Mouse (Mus musculus) hindbrain, embryonic 12.5 days (tissue): ENCODE data around the gene Pde10a. TPM values are rescaled to one million over a fixed set of nuclear protein-coding genes. Genes with fewer than 3 reads are reported as not detected.

ENCODE experiments used
- ATAC-seq: fragments of 200-750 bp; cut with Nextera tagmentation; 2 replicates; pipeline ENCODE4 v1.8.0; 2017; ENCODE audit warnings: moderate TSS enrichment; ENCODE audit not compliant: low FRiP score
- H3K27ac ChIP-seq: fragments of 300-500 bp; sonication (generic); 2 replicates; pipeline ENCODE4 v1.5.1; 2016; ENCODE audit warnings: mild to moderate bottlenecking
- H3K27me3 ChIP-seq: fragments of 300-500 bp; sonication (generic); 2 replicates; pipeline ENCODE4 v1.6.1; 2016; ENCODE audit warnings: mild to moderate bottlenecking
- H3K36me3 ChIP-seq: fragments of 300-500 bp; sonication (generic); 2 replicates; pipeline ENCODE4 v1.6.1; 2016; ENCODE audit warnings: mild to moderate bottlenecking
- H3K4me1 ChIP-seq: fragments of 300-500 bp; sonication (generic); 2 replicates; pipeline ENCODE4 v1.6.1; 2016
- H3K4me2 ChIP-seq: fragments of 300-500 bp; sonication (generic); replicated peaks from 2 replicates; pipeline ENCODE4 v1.6.1; 2016; ENCODE audit warnings: mild to moderate bottlenecking
- H3K4me3 ChIP-seq: fragments of 300-500 bp; sonication (generic); 2 replicates; pipeline ENCODE4 v1.5.1; 2016; ENCODE audit warnings: mild to moderate bottlenecking
- H3K9ac ChIP-seq: fragments of 300-500 bp; sonication (generic); 2 replicates; pipeline ENCODE4 v1.6.1; 2016; ENCODE audit warnings: mild to moderate bottlenecking, moderate library complexity
- H3K9me3 ChIP-seq: fragments of 300-500 bp; sonication (generic); replicated peaks from 2 replicates; pipeline ENCODE4 v1.6.1; 2016; ENCODE audit warnings: mild to moderate bottlenecking
- WGBS: fragments of 180-500 bp; shearing (Covaris S2); methylation state at CpG from one replicate; pipeline ENCODE4 v1.1.7; 2016; 5-methylcytosine and 5-hydroxymethylcytosine counted together
- polyA plus RNA-seq: library from polyadenylated mRNA; unstranded; fragments of >200 nt; fragmentation: Nextera tagmentation; extraction: Ambion mirVana; gene quantifications from 2 replicates; pipeline ENCODE4 v1.2.1, GENCODE M21; 2016

Pde10a gene
- polyA plus RNA-seq, 1 experiment from 2014 or later, result 13.9 TPM

DNA sequence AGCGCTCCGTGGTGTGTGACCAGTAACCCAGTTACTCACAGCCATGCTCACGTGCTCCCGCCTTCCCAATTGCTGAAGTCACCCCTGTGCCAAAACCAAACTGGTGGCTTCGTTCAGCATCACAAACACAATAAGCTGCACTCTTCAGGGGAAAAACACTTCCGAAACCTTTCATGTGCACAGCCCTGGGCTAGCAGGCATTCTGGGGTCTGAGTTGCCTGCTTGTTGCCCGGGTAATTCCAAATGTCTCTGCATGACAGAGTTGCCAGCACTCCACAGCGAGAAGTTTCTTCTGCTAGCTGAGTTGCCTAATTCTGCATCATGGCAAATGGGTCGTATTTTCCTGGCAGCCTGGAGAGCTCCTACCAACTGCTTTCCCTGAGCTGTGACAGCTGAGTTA, 302.0 kb downstream of the Pde10a start:
- Histone ChIP-seq H3K4me1 (no peaks in the 10 kb centered on the region), H3K27ac (no peak overlapping the region), H3K9ac (no peak overlapping the region), H3K36me3 (no peaks in the 10 kb centered on the region), H3K4me3 (no peak overlapping the region), H3K27me3 (no peaks in the 10 kb centered on the region), H3K4me2 (no peak overlapping the region), H3K9me3 (no peaks in the 10 kb centered on the region)
- WGBS, result 77% methylated on average over 9 of the region's 9 CpGs
- no peak for ATAC-seq

DNA sequence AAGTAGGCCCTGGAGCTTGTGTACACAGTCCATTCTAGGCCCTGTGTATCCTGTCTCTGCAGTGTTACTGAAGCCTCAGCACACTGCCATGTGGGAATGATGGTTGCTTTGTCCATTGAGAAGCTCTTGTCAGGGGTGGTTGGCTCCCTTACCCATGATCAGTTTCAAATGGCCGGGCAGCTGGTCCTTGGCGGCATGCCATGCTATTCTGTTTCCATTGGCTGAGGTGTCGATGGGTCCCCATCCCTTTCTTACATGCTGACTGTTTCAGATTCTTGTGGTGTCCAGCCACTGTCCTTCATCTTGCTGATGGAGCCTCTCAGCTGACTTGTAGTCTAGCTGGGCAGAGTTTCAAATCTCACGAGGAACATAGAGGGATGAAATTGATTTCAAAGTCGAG, 305.8 kb downstream of the Pde10a start:
- Histone ChIP-seq H3K27me3 (no peaks in the 10 kb centered on the region), H3K9ac (no peak overlapping the region), H3K4me2 (no peak overlapping the region), H3K4me3 (no peak overlapping the region), H3K9me3 (no peaks in the 10 kb centered on the region), H3K4me1 (no peaks in the 10 kb centered on the region), H3K36me3 (no peaks in the 10 kb centered on the region), H3K27ac (no peak overlapping the region)
- 83% methylated on average over 5 of the region's 5 CpGs for WGBS
- no peak for ATAC-seq

DNA sequence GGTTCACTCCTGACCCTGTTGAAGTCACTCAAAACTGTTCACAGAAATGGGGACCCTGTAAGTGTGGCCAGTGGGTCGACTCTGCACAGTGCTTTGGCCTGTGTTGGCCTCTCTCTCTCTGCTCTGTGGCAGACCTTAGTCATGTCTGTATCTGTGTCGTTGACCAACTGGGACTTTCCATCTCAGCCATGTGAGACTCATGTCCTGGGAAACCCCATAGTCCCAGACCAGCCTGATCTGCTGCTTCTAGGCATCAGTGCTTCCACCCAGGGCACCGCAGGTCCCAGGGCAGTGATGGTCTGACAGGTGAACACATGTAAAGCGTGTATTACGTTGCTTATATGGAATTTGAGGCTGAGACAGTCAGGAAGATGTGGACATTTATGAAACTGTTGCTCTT, 311.1 kb downstream of the Pde10a start:
- no peak overlapping the region for H3K9ac ChIP-seq
- H3K27me3 ChIP-seq, result no peaks in the 10 kb centered on the region
- ATAC-seq, result no peak
- no peak overlapping the region for H3K4me2 ChIP-seq
- H3K4me3 ChIP-seq, result no peak overlapping the region
- WGBS, result 88% methylated on average over 5 of the region's 5 CpGs
- no peaks in the 10 kb centered on the region for H3K36me3 ChIP-seq
- peaks cover 19% of the 10 kb centered on the region for H3K4me1 ChIP-seq
- H3K27ac ChIP-seq, result no peak overlapping the region
- H3K9me3 ChIP-seq, result no peaks in the 10 kb centered on the region

DNA sequence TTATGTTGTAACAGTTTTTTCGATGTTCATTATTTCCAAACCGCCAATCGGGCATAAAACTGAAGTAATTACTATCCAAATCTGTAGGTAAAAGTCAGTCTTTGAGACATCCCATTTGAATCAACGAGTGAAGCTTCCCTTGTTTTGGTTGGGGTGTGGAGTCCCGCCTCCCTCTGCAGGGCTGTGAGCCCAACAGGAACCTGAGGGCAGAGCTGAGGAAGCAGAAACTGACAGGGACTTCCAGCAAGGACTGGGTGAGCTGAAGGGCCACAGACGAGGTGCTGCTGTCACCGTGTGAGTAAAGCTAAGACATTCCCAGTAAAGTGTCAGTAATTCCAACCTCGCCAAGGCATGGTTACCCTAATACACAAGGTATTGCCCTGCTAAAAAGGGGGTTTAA, 313.1 kb downstream of the Pde10a start:
- no peaks in the 10 kb centered on the region for H3K36me3 ChIP-seq
- peaks cover 38% of the 10 kb centered on the region for H3K4me1 ChIP-seq
- ATAC-seq, result no peak
- 49% methylated on average over 8 of the region's 8 CpGs for whole genome bisulfite sequencing
- H3K9me3 ChIP-seq, result no peaks in the 10 kb centered on the region
- H3K4me2 ChIP-seq, result no peak overlapping the region
- no peak overlapping the region for H3K27ac ChIP-seq
- H3K4me3 ChIP-seq, result no peak overlapping the region
- H3K27me3 ChIP-seq, result no peaks in the 10 kb centered on the region
- no peak overlapping the region for H3K9ac ChIP-seq

DNA sequence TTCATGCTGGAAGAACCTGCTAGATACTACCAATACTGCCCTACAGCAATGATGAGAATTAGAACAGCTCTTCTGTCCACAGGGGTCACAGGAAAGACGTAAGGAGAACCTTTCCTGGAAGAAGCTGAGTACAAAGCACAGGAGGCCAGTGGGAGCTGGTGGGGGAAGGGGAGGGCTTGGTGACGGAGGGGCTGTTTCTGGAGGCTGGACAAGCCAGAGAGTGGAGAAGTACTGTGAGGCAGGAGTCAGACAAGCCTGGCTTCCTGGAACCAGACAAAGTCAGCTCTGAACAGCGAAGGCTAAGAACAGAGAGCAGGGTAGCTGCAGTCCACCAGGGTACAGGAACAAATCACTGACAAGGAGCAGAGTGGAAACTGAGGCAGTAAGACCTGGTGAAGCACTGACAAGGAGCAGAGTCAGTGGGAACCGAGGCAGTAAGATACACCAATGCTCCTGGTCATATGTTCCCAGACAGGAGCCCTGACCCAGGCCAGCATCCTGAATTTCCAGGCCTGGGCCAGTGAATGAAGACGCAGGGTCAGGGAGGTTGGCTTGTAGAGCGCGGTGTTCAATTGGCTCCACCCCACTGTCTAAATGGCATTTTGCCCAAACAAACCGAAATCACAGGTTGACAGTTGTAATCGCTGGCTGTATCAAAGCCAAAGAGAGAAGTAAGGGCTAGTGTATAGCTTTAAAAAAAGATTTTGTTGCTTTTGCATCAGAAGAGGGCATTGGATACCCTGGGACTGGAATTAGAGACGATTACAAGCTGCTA, 314.3 kb downstream of the Pde10a start:
- no peak overlapping the region for H3K27ac ChIP-seq
- 73% methylated on average over 10 of the region's 10 CpGs for WGBS
- peaks cover 42% of the 10 kb centered on the region for H3K4me1 ChIP-seq
- no peak overlapping the region for H3K4me2 ChIP-seq
- H3K36me3 ChIP-seq, result no peaks in the 10 kb centered on the region
- H3K9me3 ChIP-seq, result no peaks in the 10 kb centered on the region
- H3K9ac ChIP-seq, result no peak overlapping the region
- no peak overlapping the region for H3K4me3 ChIP-seq
- H3K27me3 ChIP-seq, result no peaks in the 10 kb centered on the region
- ATAC-seq, result no peak

DNA sequence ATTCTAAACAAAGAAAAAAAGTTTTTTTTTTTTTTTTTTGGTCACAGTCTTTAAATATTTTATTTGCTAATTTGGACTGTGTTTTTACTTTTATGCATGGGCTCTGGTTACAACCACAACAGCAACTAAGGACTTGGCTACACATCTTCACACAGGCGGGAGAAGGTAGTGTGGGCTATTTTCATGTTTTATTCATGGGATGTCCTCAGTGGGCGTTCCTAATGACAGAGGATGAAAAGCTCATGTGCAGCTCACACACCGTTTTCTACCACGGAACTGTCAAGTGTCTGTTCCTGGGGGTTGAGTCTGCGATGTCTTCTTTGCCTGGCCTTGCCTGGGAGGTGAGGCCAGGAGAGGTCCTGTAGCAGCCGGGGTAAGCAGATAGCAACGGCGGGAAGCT, 315.9 kb downstream of the Pde10a start:
- H3K9me3 ChIP-seq, result no peaks in the 10 kb centered on the region
- H3K4me3 ChIP-seq, result no peak overlapping the region
- H3K4me2 ChIP-seq, result no peak overlapping the region; the same call in 1 of the 2 replicates
- peak overlapping the region; percentile 48; the same call in 1 of the 2 replicates for H3K27ac ChIP-seq
- H3K27me3 ChIP-seq, result no peaks in the 10 kb centered on the region
- H3K4me1 ChIP-seq, result peaks cover 42% of the 10 kb centered on the region
- no peak overlapping the region for H3K9ac ChIP-seq
- H3K36me3 ChIP-seq, result no peaks in the 10 kb centered on the region
- peak; percentile 69; the same call in 1 of the 2 replicates for ATAC-seq
- WGBS, result 33% methylated on average over 8 of the region's 8 CpGs

DNA sequence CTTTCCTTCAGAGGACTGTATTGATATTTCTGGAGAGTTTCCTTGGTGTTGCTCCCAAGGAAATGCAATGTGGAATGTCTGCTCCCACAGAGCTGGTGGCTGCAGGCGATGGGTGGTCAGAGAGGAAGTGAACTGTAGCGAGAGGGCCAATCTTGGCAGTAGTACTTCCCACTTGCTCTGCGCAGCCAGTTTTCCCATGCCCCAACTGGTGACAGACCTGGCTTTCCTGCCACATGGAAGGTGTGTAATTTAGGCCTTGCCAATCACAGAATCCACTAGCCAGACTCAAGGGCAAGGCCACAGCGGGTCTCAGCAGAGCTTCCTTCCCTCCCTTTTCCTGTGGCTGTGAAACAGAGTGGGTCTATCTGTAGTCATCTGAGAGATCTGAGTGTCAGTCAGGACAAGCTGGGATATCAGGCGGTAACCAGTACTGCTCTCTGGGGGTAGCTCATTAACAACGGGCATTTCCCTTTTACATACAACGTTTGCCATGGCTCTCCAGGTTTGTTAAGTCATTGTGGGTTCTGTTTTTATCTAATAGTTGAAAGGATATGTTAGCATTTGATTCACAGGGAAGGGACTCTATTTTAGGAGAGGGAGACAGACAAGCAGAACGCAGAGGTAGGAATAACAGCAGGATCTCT, 316.8 kb downstream of the Pde10a start:
- Histone ChIP-seq H3K27ac (peak overlapping the region; percentile 12; the same call in 1 of the 2 replicates), H3K36me3 (no peaks in the 10 kb centered on the region), H3K9me3 (no peaks in the 10 kb centered on the region), H3K4me1 (peaks cover 42% of the 10 kb centered on the region), H3K4me3 (no peak overlapping the region), H3K27me3 (no peaks in the 10 kb centered on the region), H3K4me2 (no peak overlapping the region), H3K9ac (no peak overlapping the region)
- WGBS, result 65% methylated on average over 8 of the region's 8 CpGs
- no peak for ATAC-seq

DNA sequence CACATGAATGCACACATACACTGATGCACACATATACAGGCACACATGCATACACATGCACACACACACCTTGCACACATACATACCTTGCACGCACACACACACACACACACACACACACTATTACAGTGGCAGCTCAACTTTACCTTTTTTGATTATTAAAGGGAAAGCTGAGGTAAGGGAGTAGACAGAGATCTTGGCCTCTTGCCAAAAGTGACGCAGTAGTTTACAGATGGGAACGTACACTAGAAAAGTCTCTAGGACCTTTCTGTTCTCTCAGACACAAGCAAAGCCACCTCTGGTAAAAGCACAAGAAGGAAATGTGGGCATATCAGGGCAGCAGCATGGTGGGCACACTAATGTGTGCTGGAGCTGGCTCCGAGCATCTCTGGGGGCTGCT, 317.5 kb downstream of the Pde10a start:
- Histone ChIP-seq H3K4me3 (no peak overlapping the region), H3K4me2 (no peak overlapping the region), H3K27me3 (no peaks in the 10 kb centered on the region), H3K4me1 (peaks cover 40% of the 10 kb centered on the region), H3K27ac (no peak overlapping the region), H3K9ac (no peak overlapping the region), H3K36me3 (no peaks in the 10 kb centered on the region), H3K9me3 (no peaks in the 10 kb centered on the region)
- 62% methylated on average over 4 of the region's 4 CpGs for WGBS
- no peak for ATAC-seq

DNA sequence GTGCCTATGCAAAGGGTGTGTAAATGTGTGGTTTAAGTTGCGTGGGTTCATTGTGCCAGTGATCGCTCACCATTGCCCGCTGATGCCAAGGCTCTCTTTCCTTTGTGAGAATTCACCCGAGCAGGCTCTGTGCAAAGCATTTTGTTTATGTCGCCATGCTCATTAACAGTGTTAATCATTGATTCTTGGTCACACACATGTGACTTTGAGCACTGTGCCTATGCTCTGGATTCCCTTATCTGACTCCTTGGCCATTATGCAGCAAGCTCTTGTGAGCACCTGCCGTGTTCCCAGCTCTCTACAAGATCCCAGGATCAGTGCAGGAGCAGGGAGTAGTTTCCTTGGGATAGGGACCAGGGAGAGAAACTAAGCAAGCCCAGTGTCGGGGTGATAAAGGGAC, 318.8 kb downstream of the Pde10a start:
- 79% methylated on average over 7 of the region's 7 CpGs for WGBS
- ATAC-seq, result no peak
- H3K9me3 ChIP-seq, result no peaks in the 10 kb centered on the region

DNA sequence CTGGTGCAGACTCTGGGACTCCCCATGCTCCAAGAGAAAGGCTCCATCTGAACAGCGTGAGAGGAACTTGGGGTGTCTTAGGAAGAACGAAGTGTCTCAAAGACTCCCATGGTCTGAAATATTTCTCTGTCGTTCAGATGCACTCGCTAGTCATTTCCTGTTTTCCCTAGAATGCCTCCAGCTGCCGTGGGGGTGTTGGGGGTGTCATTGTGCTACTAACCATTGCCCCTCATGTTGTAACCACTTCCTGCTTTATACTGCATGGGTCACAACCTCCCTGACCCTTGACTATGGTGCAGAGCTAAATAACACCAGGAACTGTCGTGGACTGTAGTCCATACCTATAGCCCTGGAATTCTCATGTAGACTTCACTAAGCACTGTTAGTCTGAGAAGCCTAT, 321.3 kb downstream of the Pde10a start:
- Histone ChIP-seq H3K4me1 (peaks cover 21% of the 10 kb centered on the region), H3K27me3 (no peaks in the 10 kb centered on the region), H3K9me3 (no peaks in the 10 kb centered on the region), H3K9ac (no peak overlapping the region), H3K4me3 (no peak overlapping the region), H3K36me3 (no peaks in the 10 kb centered on the region), H3K4me2 (no peak overlapping the region), H3K27ac (no peak overlapping the region)
- 84% methylated on average over 6 of the region's 6 CpGs for WGBS
- ATAC-seq, result no peak

More for the DNA sequence above, 318.8 kb downstream of the Pde10a start:
- Histone ChIP-seq H3K4me1 (peaks cover 33% of the 10 kb centered on the region), H3K4me2 (no peak overlapping the region), H3K4me3 (no peak overlapping the region), H3K27me3 (no peaks in the 10 kb centered on the region), H3K36me3 (no peaks in the 10 kb centered on the region), H3K27ac (no peak overlapping the region), H3K9ac (no peak overlapping the region; the same call in 1 of the 2 replicates)

DNA sequence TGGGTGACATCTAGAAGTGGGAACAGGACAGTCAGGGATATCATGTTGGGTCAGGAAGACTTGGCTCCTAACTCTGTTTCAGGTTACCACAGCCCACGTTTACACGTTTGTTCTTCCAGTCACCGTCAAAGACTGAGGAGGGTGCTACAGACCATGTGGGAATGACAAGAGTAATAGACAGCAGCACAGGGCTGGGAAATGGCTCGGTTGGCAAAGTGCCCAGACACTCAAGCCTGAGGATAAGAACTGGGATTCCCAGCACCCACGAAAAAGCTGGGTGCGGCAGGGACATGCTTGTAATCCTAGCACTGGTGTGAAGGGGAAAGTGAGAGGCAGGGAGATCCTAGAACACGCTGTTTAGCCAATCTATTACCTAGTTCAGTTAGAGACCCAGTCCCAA, 322.4 kb downstream of the Pde10a start:
- peaks cover 10% of the 10 kb centered on the region for H3K4me1 ChIP-seq
- H3K9ac ChIP-seq, result no peak overlapping the region
- H3K27me3 ChIP-seq, result no peaks in the 10 kb centered on the region
- no peak overlapping the region for H3K4me3 ChIP-seq
- H3K36me3 ChIP-seq, result no peaks in the 10 kb centered on the region
- no peaks in the 10 kb centered on the region for H3K9me3 ChIP-seq
- no peak overlapping the region for H3K27ac ChIP-seq
- 75% methylated on average over 7 of the region's 7 CpGs for WGBS
- H3K4me2 ChIP-seq, result no peak overlapping the region
- ATAC-seq, result no peak

DNA sequence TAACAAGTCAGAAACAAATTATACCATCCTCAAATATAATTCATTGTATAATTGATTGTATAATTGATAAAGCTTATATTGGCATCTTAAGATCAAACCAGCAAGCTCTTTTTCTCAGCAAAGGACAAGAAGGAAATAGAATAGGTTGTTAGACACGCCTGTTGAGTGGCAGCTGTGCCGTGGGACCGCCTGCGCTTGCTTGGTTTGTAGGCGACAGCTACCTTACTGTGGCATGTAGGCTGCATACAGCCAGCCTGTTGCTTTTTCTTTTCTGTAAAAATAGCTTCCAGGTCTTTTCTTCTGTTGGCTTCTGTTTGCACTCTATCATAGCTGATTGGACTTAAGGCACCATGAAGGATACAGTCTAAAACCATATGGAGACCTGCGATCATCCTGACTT, 326.7 kb downstream of the Pde10a start:
- ATAC-seq, result no peak
- WGBS, result 73% methylated on average over 6 of the region's 6 CpGs
- peaks cover 4% of the 10 kb centered on the region; the same call in 1 of the 2 replicates for H3K27me3 ChIP-seq

More for the DNA sequence above, 326.7 kb downstream of the Pde10a start:
- H3K9ac ChIP-seq, result no peak overlapping the region
- no peaks in the 10 kb centered on the region for H3K9me3 ChIP-seq
- H3K4me3 ChIP-seq, result no peak overlapping the region
- peaks cover 11% of the 10 kb centered on the region for H3K4me1 ChIP-seq
- H3K4me2 ChIP-seq, result no peak overlapping the region
- no peaks in the 10 kb centered on the region for H3K36me3 ChIP-seq
- no peak overlapping the region for H3K27ac ChIP-seq
